Mouse (Mus musculus) colon, adult 2 months (tissue): Measurements from ENCODE around the gene Tmem179b. TPM values are rescaled to one million over a fixed set of nuclear protein-coding genes. Genes with fewer than 3 reads are reported as not detected.

Experiments used
- polyA plus RNA-seq: library from polyadenylated mRNA; depleted of rRNA; stranded (reverse); fragments of >200 nt; gene quantifications from 2 replicates; pipeline ENCODE4 v1.2.3, GENCODE M21; 2012; rRNA removed

Gene Tmem179b
- 72.7 and 126 TPM in 2 replicates for polyA plus RNA-seq

DNA sequence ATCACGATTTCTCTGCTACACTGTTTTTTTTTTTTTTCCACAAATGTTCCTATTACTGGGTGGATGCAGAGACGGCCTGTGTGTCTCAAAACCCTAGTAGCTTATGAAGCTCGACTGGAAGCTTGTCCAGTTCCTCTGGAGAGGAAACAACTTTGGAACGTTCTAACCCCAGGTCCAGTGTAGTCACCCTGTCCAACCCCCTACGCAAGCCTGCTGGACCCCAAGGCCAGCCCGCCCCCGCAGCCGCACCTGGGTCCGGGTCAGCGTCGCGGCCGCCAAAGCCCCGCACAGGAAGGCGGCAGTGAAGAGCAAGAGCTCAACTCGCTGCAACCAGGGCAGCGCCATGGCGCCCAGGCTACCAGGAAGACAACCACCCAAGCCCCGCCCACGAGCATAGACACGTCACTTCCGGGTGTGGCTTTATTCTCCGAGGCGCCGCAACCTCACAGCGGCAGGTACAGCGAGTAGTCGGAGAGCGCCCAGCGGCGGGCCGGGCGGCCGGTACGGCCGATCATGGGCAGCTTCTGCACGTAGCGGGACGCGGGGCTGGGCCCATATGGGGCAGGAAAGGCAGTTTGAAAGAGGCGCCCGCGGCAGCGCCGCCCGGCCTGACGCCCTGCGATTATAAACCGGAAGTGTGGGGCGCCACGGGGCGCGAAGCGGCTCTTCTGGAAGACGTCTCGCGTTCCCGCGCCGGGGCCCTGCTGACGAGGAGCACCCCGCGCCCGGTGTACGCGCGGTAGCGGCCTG is at the start of gene Tmem179b:
Tmem179b (minus strand) TSS at position 382 of the 750 bp plus-strand sequence.

DNA sequence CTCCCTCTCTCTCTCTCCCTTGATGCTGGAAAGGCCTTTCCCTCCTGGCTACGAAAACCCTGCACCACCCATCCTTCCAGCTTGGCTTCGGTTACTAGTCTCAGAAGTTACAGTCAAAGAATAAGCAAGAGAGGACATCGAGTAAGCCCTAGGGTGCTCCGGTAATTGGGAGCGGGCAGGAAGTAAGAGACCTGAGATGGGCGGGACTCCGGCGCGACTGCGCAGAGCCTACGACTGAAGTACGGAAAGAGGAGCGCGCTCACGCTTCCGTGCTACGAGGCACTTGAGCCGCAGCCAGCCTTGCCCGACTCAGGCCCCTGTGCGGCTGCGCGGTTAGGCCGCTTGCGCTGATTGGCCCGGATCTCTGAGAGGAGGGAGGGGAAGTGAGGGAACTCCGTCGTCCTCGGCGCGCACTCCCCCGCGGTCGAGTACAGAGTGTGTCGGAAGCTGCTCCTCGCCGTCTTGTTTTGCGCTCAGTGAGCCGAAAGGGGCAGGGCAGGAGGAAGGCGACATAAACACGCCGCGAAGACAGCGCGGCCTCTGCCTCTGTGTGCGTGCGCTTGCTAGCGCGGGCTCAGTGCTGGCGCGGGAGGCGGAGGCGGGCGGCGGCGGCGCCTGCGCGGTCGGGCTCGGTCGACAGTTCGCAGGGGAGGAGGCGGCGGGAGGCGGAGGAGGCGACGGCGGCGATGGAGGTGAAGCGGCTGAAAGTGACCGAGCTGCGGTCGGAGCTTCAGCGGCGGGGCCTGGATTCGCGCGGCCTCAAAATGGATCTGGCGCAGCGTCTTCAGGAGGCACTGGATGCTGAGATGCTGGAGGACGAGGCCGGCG is 45.5 kb upstream of the Tmem179b start, which contains the start of gene Hnrnpul2:
Hnrnpul2 (plus strand) TSS at position 415 of the 828 bp plus-strand sequence.

DNA sequence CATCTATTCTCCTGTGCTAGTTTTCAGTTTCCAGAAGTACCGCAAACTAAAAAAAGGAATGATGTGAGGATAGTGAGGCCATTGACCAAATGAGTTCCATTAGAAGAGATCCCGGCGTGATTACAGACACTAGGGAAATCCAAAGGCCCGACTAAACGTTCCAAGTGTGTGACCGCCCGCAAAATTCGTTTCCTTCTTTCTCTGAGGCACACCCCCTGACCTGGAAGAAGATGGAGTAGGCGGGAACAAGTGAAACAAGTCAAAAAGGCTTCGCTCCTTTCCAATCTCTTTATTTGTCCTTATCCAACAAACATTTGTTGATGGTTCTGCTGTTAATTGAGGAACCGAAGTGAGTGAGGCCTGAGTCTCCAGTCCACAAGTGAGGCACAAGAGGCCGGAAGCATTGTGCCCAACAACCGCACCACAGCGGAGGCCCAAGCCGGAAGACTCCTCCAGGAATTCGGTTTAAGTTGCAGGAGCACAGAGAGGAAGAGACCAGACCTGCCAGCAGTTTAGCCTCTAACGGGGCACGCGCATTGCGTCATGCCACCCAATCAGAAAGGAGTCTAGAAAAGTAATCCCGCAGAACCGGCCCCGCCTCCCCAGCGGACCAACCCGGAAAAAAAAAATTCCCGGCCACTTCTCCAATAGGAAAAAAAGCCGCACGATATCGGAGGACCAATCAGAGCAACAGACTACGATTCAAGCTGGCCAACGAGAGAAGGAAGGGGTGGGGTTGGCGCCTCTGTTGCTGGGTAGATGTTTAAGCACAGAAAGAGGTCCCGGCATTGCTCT is 44.7 kb upstream of the Tmem179b start, which contains the start of gene Ttc9c:
Ttc9c (minus strand) TSS at position 533 of the 795 bp plus-strand sequence.

DNA sequence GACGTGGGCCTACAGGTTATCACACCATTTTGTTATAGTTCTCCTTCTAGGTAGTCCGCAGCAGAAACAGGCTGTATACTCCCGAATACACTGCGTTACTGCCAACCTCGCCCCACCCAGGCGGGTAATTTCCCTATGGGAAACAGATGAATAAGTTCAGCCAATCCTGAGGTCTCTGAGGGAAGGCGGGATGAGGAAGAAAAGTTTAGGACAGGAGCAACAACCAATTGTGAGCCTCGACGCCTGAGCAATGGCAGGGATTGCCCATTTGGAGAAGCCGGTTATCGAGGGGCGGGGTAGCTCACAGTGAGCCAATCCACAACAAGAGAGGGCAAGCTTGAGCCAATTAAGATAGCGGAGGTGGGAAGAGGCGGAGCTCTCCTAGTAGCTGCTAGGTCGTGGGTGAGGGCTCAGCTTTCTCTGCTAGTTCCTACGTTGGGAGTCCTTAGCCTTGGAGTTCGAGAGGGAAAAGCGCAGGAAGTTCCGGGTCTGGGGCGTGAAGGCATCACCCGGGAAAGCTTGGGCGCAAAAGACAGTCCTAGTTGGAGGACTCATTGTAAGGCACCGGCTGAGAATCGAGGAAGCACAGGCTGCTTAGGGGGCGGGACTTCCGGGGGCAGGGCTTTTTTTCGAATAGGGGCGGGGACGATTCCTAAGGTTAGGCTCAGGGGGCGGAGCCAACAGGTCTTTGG is 28.0 kb upstream of the Tmem179b start, which contains the start of gene Zbtb3:
Zbtb3 (plus strand) TSS at position 426 of the 692 bp plus-strand sequence.

DNA sequence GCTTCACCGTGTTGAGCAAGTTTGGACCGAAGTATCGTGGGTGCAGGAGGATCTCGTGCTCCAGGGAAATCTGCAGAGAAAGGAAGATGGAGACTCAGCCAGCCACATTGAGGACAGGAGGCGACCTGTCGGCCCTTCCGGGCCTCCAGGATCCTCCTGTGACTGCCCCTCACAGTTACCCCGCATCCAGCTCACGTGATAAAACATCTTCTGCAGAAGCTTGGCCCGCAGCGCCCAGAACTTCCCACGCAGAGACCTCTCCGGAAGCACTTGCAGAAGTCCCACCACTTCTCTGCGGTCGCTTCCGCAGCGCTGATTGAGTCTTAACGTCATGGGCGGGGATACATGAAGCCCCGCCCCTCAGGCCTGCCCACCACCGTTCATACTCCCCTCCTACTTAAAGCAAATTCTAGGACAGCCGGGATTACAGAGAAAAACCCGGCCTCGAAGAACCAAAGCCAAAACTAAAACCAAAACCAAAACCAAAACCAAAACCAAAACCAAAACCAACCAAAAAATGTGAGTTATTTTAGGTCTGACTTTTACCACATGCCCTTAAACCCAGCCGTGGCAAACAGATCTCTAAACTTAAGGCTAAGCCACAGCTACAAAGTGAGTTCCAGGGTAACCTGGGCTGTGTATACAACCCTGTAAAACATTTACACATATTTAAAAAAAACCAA is 24.1 kb upstream of the Tmem179b start, which contains the start of gene Polr2g:
Polr2g (minus strand) TSS at position 314 of the 683 bp plus-strand sequence.

DNA sequence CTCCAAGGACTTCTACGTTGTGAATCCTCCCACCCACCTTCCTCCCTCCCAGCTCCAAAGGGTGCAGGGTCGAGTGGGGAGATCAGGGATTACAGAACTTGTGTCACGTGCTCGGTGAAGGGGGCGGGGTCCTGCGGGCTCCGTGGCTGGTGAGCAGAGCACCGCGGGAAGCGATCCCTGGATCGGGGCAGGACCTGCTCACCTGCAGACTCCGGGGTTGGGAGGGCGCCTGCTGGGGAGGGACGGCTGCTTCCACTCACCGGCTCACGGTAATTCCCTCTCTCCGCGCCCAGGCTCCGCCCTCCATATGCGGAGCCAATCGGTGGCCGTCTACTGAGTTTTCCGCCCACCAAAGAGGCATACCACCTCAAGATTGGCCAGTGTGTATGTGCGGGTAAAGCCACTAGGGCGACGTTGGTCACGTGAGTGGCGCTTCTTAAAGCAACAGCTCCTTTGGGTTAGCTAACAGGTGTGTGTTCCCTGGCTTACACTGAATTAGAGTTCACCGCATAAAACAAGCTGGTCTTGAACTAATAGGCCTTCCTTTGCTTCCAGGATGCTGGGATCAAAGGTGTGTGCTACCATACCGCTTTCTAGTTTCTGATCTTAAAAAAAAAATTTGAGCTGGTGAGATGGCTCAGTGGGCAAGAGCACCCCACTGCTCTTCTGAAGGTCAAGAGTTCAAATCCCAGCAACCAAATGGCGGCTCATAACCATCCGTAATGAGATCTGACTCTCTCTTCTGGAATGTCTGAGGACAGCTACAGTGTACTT is 11.9 kb upstream of the Tmem179b start, which contains the start of gene Taf6l:
Taf6l (minus strand) TSS at position 410 of the 774 bp plus-strand sequence.

DNA sequence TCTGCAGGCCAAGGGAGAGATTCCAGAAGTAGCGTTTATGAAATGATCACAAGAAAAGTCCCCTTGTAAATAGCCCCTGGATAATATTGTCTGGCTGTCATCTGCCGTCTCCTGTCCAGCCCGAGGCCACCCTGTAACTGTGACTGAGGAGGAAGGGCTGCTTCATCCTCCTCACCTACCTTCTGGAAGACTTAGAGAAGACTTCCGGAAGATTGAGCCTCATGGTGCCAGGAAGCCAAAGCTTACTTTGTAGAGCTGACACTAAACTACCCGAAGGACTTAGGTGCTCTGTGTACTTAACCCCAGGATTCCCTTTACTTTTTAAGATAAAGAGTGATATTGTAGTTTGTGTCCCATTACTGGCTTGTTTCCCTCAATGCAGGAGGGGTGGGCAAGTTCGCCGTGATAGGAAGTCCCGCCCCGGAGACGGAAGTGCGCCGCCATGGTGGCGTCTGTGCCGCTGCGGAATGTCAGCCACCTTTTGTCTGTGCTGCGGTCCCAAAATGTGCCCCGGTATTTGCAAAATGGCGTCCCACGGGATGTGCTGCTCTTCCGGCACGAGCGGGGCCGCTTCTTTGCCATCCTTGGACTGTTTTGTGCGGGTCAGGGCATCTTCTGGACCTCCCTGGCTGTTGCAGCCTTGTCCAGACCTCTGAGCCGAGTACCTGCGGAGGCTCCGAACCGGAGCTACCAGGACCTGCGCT is 3.5 kb downstream of the Tmem179b start, which contains the start of gene Tmem223:
Tmem223 (plus strand) TSS at position 430 of the 704 bp plus-strand sequence.

DNA sequence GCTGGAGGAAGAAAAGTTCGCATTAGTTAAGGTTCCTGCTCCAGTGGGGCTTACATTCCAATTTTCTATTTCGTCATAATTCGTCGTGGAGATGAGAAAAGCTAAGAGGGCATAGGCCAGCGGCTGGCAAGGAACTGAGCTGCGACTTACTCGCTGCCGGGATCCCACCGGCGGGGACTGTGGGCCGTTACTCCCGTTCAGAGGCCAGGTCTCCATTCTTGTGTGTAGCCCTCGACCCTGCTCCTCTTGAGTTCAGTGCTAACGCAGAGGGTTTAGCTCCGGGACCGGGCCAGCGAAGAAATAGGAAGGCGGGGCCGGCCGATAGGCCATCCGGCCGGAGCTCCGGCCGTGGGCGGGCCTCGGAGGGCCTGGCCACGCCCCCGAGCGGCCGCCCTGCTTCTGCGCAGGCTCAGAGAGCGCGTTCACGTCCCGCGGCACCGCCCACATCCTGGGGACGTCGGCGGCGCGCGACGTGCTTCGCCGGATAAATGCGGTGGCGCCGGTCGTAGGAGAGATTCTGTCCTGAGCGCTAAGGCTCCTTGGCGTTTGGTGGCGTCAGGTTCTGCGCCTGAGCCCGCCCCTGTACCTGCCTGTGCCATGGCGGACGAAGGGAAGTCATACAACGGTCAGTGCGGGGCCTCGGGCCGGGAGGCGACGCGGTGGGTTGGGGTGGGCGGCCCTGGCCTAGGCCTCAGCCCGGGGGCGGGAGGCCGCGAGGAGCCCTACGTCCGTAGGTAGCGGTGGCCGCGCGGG is 17.5 kb downstream of the Tmem179b start, which contains the start of gene Nxf1:
Nxf1 (plus strand) TSS at position 439 of the 753 bp plus-strand sequence.

DNA sequence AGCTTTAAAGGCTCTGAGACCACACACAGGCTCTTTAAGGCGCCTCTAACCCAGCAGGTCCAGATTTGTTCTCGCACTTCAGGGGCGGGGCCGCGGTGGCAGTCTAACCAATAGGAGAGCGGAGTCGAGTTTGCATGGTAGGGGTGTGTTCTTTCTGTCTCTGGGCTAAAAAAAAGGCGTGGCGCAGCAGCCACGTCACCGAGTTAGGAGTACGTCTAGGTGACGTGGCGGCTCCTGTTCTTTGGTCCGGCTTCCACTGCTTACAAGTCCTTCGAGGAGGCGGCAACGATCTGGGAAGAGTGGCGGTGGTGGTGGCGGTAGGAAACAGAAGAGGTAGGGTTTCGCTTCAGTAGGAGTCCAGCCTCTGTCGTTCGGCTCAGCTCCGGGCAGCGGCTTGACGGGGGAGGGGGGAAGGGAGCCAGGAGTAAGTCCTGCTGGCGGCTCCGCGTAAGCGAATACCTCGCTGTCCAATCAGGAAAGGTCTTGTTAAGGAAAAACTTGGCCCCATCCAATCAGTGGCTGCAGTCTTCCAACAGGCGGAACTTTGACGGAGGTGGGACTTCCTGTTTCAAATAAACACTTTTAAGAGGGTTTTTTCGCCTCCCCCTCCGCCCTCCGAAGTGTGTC is 32.9 kb downstream of the Tmem179b start, which contains the start of gene Stx5a:
Stx5a (plus strand) TSS at position 171 of the 627 bp plus-strand sequence.

DNA sequence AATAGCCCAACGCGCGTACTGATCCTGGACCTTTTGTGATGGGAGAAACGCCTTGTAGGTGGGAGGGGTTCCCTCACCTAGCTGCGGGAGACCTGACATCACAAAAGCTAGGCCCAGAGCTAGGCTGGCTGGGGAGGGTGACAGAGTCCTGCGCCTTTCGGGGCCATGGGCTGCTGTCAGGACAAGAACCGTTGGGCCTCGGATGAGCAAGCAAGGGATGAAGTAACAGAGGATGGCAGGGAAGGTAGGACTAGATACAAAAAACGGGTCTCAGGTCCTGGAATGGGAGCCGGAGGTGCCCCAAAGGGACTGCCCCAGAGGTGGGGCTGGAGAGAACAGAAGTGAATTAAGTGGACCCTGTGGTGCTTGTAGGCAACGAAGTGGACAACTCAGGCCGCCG is 33.7 kb downstream of the Tmem179b start, which contains the start of gene 1700092M07Rik:
1700092M07Rik (plus strand) TSS at position 116 of the 400 bp plus-strand sequence.

DNA sequence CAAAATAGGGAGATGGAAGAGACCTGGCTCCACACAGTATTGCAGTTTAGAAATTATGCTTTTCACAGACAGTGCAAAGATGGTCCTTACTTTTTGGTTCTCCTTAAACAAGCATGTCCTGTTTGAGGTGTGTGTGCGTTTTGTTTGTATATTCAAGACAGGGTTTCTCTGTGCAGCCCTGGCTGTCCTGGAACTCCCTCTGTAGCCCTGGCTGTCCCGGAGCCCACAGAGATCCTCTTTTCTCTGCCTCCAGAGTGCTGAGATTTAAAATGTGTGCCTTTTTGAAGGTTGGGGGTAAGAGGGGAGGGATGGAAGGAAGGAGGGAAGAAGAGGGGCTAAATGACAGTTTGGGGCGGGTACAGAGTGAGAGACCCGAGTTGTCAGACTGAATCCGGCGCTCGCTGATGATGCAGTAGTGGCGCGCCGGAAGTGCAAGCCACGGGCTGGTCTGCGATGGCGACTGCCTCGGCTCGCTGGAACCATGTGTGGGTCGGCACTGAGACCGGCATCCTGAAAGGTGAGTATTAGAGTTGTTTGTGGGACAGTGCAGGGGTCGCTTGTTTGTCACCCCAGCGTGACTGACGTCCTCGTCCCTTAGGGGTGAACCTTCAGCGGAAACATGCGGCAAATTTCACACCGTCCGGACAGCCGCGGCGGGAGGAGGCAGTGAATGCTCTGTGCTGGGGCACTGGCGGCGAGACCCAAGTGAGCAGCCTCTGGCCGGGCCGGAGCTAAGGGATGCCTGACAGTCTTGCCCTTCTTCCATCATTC is 38.7 kb downstream of the Tmem179b start, which contains the start of gene Wdr74:
Wdr74 (plus strand) TSS at position 439 of the 771 bp plus-strand sequence.

DNA sequence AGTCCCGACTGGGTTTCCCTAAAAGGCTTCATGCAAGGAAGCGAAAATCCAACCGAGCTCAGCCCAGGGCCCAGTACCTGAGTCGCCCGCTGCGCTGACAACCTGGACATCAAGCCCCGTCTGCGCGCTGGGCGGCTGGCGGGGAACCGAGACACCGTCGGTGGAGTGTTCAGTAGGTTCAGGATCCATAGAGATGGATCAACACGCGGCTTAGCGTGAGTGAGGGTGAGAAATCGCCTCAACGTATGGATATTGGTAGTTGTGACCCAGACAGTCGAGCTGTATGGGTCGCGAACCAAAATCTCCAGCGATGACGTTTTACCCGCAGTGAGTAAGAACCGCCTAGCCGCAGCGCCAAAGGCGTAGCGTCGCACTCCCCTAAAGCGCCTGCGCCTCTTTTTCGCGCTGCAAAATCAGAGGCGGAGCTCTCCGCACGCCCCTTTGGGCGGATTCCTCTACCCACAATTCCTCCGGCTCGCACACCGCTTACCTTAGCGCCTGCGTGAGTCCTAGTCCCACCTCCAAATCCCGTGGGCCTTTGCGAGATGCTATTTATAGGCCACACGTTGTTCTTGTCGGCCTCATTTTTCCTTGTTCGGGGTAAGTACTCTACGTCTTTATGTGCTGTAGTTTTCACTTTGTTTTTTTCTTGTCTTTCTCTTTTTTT is 51.2 kb downstream of the Tmem179b start, which contains the start of gene Slc3a2:
Slc3a2 (minus strand) TSS at position 463 of the 667 bp plus-strand sequence.

